Mouse (Mus musculus): Measurements from ENCODE around the gene Pemt.

DNA sequence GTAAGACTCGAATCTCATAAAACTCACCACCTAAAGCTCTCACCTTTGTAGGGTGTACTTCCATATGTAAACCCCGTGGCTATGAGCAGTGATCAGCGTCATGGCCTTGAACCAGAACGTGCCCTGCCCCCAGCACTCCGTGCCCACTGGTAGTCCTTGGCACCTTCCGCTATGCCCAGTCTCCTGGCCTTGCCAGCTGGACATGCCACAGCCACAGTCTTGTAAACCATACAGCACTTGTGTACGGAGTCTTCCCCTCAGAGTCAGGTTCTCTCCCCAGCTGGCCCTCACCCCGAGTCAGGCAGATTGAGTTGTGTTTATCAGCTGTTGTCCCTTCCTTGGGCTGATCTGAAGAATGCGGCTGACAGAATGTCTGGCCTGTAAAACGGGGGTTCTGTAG is 12.2 kb upstream of the Pemt start:
- no peak for TF ChIP-seq CTCF (IDR thresholded peaks at IDR 0.05; ENCODE audit: low read depth)
- TF ChIP-seq EP300 (IDR thresholded peaks at IDR 0.05; ENCODE audit: low read depth), result no peak

All from heart, postnatal 0 days (tissue).